Mouse (Mus musculus) kidney, postnatal 36 days (tissue): Measurements from ENCODE around the gene Jade1.

Experiments
- DNase-seq, 2 experiments: peaks; one replicate each; pipeline ENCODE4 v3.0.0; 2021 to 2022; ENCODE audit warnings: mixed read lengths in 2 of 2

Gene Jade1

DNA sequence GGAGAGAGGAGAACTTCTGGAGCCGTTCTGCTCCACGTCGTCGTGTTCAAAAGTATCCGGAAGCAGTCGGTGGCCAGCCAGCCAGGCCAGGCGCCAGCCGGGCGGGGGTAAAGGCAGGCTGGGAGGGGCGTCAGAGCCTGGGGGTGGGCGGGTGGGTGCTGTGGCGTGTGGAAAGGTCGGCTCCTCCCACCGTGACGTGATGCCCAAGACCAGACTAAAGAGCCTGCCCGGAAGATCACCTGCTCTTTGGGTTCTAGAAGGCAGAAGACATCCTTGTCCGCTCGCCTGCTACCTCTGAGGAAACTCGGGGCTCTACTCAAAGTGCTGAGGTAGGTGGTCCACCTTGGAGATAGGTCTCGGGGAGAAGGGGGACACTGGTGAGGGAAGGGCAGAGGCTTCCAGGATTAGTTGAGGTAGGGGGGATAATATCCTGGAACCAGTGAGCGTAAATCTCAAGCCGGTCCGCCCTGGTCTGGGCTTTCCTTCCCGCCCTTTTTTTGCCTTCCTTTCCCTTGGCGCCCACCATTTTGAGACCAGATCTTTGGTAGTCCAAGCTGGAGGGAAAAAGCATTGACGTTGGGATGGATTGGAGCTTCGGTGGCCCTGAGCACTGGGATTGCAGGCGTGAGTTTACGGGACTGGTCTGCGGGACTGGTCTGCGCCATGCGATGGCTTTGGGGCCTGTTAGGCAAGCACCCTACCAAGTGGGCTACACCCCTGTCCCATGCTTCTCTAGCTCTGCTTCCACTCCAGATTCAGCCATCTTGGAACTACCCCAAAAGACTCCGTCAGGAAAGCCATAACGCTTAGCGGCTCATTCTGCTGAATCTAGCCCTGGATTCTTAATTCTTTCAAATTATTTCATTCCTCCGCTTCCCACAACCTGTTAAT lies at the start of gene Jade1:
Gene Jade1 (plus strand): TSS at position 241 of the 891 bp plus-strand sequence.
- DNase-seq: no peak

DNA sequence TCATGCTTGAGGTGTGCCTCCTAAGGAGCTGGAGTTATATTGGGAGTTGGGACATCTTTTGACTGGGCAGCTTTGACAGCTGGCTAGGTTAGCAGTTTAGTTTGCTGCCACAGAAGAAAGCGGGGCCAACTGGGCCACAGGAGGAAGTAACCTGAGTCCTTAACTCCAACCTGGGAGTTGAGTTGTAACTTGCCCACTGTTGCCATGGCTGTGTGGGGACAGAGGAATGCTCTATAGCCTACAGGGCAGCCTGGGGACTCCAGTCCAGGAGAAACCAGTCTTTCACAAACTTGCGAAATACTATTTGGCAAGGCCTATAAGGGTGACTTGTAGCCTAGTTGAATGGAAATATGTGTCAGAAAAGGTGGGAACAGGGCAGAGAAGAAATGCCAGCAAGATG lies 46.1 kb upstream of the Jade1 start:
- peak; percentile 47 to 60 for DNase-seq

DNA sequence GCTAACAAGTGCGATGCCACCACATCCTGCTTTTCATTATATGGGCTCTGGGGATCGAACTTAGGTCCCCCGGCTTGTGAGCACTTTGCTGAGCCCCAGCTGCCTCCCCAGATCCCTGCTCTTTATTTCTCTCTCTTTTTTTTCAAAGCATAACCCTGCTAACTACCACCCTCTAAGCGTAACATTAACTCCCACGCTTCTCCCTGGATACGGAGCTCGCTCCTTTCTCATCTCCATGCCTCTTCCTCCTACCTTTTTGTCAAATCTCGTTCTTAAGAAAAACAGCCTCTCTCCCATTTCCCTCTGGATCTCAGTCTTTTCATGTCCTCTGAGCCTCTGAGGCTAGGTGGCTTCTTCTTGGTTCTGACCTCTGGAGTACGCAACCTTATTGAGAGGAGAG lies 45.3 kb upstream of the Jade1 start:
- no peak for DNase-seq

DNA sequence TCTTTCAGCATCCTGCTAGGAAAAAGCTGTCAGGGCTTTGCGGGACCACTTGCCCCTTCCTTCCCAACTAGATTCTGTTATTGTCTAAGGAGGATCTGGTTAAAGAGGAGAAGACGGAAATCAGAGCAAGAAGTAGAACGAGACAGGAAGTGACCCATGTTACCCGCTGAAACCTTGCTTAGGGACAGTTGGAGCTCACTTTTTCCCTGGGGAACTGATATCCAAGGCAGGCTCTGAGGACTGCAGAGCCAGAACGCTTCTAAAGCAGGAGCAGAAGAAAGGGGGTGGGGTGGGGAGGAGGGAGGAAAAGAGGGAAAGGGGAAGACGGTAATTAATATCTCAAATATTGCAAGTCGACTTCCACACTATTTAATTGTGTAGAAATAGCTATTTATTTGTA lies 44.8 kb upstream of the Jade1 start:
- no peak for DNase-seq

DNA sequence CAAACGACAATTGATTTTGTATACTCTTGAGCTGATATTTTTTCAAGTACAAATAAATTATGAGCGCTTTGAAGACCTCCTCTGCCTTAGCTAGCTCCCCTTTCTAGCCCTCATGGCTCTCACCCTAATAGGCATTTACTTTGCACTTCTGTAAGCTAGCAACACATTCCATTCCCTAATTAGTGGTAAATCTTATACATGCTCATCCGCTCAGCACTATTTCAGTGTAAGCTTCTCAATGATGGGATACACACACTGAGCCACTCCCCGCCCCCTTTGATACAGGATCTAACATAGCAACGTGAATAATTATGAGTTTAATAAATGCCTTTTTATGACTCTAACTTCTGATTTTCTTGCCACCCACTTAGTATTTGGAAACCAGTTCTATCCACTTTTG lies 41.5 kb upstream of the Jade1 start:
- DNase-seq: no peak

DNA sequence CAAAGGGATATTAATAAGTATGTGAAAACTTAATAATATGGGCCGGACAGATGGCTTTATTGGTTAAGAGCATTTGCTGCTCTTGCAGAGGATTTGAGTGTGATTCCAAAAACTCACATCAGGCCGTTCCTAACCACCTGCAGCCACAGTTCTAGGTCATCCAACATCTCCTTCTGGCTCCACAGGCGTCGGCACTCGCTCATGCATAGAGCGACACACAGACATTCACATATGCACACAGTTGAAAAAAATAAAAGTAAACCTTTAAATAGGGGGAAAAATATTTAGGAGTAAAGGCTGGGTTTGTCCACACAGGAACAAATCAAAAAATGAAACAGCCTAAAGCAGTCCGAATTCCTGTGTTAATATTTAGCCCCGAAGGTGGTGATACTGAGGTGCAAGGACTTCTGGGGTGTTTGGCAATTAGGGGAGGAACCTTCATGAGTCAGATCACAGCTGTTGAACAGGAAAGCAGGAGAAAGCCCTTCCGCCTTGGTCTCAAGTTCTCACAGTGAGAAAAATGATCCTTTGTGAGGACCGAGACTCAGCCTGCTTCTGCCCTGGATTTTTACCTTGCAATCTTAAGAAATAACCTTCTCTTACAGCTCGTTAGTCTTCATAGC lies 40.7 kb upstream of the Jade1 start:
- no peak for DNase-seq

DNA sequence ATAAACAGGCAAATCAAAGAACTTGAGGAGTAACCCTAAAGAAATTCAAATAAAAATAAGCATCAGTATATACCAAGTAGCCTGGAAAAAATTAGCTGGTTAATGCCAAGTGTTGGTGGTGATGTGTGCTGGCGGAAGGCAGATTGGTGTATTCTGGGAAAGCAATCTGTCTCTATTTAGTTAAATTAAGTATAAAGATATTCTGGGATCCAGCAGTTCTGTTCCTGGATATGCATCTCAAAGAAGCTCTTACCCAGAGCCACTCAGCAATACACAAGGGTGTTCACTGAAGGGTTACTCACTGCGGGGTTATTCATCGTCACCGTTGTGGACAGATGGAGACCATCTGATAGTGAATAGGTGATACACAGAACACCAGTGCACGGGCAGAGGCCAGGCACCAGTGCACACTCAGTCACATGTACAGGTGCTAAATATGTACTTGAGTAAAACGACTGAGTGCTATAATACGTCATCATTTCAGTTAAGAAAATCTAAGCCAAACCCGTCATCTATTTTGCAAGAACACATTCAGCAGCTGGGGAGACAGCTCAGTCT lies 38.5 kb upstream of the Jade1 start:
- DNase-seq: no peak

DNA sequence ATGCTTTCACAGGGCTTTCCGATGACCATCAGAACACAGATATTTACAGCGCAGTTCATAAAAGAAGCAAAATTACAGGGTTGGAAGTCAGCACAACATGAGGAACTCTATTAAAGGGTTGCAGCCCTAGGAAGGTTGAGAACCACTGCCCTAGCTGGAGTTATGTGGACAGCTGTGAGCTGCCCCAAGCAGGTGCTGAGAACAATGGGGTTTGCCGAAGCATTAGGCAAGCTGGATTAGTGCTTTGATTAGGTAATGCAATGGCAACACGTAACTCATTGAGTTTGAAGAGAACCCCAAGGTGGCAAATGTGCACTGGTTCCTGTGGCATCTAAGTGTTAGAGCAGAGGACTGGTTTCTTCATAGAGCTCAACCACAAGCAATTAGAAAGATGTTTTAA lies 34.6 kb upstream of the Jade1 start:
- no peak for DNase-seq

DNA sequence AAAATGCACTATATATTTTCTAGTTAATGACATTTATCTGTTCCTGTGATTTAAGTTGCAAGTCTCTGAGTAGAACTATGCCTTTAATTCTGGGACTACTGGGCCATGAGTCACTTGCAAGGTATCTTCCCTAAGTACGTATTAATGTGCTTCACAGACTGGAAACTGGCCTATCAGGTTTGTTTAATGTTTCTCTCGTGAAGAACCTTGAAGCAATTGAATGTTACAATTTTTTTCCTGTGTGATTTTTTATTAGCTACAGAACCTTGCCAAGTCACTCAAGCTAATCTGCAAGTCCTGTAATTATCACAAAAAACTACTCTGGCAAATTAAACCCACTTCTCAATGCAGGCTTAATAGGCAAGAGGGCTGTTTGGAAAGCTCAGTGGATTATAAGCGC lies 33.8 kb upstream of the Jade1 start:
- peak in 1 of 2 experiments; percentile 35 for DNase-seq

DNA sequence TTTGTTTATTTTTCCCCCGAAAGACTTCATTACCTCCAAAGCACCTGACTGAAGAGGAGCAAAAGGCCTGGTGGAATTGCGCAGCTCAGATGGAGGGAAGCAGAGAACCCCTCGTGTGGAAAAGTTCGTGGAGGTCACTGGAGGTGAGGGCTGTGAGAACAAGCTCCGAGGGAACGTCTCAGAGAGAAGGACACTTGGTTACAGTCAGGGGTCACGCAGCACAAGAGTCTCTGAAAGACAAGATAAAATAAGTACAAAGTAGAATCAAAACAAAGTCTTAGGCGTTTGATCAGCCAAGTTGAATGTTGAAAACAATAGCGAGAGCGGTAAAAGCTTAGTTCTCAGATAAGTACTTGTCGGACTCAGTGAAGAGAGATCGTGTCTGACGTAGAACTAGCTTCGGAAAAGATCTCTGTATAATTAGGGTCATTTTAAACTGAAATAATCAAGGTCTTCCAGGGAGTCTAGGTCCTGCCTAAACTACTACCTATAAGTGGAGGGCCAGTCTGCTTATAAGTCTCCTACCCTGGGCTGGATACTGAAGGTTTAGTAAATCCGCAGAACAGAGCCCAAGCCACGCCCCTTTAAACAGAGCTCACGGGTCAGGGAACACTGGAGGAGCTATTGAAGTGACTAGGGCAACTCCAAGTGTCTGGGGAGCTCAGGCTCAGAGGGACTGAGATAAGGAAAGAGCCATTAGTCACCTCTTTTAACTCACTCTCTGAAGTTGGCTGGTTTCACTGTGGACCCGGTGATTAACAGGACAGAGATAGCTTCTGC lies 33.1 kb upstream of the Jade1 start:
- DNase-seq: peak; percentile 69 to 71

DNA sequence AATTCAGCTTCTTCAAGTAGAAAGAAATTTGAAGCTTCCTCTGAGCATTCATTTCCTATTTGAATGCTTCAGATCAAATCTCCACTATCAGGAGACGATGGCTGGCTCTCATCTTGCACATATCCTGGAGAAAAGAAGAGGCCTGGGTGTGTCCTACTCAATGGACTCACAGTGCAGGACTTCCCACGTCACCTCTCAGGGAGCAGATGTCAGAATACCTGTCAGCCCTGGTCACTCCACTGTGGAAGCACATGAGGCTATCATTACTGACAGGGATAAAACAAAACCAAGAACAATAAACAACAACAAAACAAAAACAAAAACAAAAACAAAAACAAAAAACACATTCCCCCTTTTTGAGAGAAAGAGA lies 32.5 kb upstream of the Jade1 start:
- no peak for DNase-seq

DNA sequence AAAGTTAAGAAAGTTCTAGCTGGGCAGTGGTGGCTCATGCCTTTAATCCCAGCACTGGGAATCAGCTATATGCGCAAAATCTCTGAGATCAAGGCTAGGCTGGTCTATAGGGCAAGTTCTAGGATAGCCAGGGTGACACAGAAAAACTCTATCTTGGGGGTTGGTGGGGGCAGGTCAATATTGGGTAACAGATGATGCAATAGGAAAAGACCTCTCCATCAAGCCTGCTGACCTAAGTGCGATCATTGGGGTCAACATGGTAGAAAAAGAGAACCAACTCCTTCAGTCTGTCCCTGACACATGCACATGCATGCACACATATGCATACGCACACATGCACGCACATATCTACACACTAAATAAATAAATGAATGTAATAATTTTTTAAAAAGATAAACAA lies 32.1 kb upstream of the Jade1 start:
- DNase-seq: no peak

DNA sequence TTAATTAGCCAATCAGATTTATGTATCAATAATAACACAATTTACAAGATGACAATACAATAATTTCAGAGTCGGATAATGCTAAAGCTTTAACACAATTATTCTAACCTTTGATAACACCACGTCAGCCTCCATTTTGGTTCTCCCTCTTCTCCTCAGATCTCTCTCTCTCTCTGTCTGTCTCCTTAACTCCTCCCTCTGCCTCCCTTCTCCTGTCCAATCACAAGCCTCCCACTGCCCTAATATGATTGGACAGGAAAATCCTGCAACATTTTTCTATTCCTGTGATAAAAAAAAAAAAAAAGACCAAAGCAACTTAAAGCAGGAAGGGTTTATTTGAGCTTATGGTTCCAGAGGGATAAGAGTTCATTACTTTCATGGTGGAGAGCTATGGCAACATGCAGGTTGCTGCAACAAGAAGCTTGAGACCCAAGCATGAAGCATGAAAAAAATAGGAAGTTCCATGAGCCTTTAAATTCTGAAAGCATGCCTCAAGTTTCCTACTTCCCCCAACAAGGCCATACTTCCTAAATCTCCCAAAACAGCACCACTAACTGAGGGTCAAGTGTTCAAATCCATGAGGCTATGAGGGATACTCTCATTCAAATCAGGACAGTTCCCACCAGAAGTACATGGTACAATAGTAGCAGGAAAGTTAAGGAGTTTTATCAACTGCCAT lies 27.1 kb upstream of the Jade1 start:
- DNase-seq: no peak

DNA sequence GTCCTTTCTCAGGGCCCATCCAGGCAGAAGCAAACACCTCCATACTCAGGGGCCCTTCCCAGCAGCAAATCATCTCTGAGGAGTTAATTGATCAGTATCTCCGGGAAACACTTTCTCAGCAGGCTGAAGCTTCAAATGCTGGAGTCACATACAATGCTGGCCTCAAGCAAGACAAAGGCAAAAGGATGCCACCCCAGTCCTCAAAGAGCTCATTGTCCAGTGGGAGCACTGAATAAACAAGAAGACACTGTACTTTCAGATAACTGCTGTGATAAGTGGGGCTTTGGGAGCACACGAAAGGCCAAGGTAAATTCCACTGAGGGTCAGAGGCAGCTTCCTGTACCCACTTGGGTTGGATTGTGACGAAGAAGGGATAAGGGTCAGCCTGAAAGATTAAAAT lies 25.4 kb upstream of the Jade1 start:
- no peak for DNase-seq

DNA sequence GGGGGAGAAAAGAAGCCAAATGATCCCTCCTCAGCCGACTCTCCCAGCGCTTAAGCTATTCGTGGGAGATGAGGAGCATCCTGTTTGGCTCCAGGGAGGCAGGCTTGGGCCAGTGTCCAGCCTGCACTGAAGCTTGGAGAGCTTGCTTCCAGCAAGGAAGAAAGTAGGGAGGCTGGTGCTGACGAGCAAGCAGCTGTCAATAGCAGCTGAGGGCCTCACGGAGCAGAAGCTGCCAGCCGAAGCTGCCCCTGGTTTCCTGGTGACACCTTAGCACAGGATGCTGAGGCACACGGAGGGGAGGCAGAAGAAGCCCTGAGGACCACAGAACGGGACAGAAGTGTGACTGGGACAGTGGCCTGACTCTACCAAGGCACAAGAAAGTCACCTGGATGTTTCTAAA lies 24.0 kb upstream of the Jade1 start:
- peak in 1 of 2 experiments; percentile 30 for DNase-seq

DNA sequence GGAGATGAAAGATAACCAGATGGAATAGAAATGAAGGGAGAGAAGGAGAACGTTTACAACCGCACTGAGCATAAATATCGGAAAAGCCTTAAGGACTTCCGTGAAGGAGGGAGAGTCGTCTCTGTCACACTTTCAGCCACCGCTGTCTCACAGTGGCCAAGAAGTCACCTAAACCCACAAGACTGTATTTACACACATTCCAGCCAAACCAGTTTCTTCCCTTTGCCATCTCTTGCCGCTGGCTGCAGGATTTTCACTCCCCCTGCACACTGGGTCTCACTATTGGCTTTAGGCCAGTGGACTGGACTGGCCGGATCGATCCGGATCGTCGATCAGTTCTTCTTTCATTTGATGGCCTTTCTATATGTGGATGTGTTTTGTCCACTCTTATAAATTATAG lies 23.4 kb upstream of the Jade1 start:
- no peak for DNase-seq

DNA sequence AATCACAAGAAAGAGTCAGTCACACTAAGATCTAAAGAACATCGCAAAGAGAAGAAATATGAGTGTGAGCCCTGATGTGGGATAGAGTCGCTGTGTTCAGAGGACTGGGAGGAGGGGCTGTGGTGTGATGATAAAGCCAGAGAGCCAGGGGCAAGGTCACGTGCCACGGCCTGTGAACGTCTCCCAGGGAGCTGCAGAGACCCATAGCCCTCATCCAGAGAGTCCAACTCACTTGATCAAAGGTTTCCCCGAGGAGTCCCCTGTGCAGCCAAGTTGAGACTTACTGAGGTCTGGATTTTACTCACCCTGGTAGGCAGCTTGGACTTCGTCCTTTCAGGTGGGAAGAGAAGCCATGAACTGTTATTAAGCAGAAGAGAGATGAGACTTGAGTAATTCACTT lies 21.9 kb upstream of the Jade1 start:
- peak; percentile 76 to 80 for DNase-seq

DNA sequence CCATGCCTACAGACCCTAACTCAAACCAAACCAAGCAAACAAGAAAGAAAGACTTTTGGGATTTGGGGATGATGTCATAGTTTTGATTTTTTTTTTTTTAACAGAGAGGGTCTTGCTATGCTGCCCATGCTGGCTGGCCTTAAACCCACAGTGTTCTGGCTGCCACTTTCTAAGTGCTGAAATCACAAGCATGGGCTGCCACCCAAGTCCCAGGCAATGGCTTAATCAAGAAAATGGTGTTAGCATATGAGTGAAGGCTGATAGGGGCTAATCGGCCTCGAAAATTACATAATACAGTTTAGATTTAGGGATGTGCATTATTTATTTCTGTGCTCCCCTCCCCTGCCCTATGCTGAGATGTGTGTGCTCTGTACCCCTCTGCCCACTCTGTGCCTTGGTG lies 17.6 kb upstream of the Jade1 start:
- no peak for DNase-seq

DNA sequence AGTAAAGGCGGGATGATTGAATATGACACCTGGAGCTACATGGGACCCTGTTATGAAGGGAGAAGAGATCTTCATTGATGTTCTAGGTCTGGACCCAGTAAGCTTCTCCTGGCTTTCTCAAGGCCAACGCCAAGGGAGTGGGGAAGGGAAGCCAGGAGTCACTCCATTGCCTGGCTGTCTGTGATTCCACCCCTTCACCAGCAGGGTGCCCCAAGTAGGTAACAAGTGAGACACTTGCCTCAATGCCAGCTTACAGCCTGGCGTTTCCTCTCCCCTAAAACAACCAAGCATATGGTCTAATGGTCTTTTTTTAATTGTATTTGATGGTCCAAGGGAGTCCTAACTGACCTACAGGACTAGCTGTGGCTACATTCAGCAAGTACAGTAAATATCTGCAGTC lies 14.2 kb upstream of the Jade1 start:
- peak in 1 of 2 experiments; percentile 39 for DNase-seq

DNA sequence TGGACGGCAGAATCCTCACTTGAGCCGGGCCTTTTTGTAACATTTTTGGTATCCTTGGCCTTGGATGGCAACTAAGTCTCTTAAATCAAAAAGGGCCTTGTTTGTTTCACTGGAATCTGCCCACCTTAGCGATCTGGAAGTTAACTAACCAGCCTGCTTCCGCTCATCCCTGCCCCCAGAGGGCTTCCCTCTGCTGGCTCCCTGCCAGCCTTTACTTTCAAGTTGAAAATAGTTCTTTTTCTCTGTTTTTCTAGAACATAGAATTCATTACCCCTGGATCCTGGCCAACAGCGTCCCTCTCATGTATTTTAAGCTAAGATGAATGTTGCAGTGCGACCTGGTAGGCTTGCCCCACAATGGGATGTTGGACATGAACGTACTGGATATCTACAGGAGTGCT lies 11.1 kb upstream of the Jade1 start:
- DNase-seq: peak in 1 of 2 experiments; percentile 37

DNA sequence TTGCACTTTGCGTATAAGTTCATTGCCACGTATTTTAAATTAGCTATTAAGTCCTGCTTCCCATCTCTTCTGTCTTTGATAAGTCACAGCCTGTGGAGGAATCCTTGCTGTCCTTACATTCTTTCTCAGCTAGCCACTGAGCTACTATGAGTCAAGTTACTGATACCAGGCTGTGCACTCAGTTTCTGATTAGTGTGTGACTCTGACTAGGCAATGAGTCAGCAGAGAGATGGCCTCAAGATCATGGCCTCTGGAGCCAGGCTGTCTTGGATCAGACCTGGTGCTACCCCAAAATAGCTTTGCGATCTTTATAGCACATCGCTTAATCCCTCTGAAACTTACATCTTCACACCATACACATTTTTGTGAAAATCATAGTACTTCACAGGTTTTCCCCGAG lies 8.2 kb upstream of the Jade1 start:
- no peak for DNase-seq

DNA sequence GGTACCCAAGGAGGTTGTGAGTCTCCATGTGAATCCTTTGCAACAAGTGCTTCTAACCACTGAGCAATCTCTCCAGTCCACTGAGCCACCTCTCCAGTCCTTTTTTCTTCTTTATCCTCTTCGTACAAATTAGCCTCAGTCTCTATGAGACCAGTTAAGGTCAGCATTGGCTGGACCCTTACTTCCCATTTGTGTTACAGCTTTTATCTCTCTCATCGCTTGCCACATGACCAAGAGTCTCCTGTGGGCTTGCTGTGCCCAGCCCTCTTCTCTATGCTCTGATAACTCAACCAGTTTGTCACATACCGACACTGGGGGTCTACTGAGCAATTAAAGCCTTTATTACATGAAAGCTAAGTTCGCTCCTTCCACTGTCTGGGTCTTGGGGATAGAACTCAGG lies 7.3 kb upstream of the Jade1 start:
- DNase-seq: no peak

DNA sequence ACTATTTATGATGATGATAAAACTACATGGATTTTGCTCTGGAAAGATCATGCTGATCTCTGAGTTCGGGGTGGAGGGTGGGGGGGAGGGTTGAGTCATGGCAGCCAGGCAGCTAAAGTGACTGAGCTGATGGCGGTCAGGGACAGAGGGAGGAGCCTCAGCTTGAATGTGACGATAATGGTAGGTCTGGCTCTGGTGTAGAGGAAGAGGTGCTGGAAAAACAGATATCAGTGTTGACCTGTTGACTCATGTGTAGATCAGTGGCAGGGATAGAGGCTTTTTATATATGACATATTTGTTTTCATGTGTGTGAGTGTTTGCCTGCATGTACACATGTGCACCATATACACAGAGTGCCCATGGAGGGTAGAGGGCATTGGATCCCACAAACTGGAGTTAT lies 3.9 kb upstream of the Jade1 start:
- DNase-seq: no peak
